Mouse (Mus musculus) cerebellum, adult 2 months (tissue): ENCODE results near the gene Noc2l.

Source experiments
- CTCF ChIP-seq: fragments of 200-500 bp; IDR thresholded peaks from 2 replicates; pipeline ENCODE4 v1.5.1; 2011; ENCODE audit warnings: low read depth, mild to moderate bottlenecking, control low read depth, low read length, moderate library complexity, borderline replicate concordance; ENCODE audit not compliant: insufficient read depth
- POLR2A ChIP-seq: fragments of 200-500 bp; IDR thresholded peaks from 2 replicates; pipeline ENCODE4 v1.6.1; 2011; ENCODE audit warnings: low read length, control low read depth, borderline replicate concordance; ENCODE audit not compliant: insufficient read depth

DNA sequence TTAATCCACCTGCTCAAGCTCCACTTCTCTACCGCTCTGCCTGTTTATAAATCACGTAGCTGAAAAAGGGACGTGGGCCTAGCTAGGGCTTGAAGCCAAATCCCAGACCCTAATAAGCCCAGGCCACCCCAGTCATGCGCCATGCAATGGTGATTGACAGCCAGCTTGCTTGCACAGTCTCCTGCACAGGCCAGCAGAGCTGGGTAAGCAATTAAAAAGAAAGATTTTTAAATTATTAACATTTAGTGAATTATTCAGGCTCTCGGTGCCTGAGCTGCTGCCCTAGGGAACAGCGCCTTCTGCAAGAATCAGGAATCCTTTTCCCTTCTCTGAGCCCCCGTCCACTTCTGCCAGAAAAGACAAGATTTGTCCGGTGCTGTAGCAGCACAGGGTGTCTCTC lies 15.3 kb downstream of the Noc2l start:
- no peak for TF ChIP-seq CTCF
- TF ChIP-seq POLR2A, result no peak
